Mouse (Mus musculus): ENCODE measurements around the gene Psenen.

DNA sequence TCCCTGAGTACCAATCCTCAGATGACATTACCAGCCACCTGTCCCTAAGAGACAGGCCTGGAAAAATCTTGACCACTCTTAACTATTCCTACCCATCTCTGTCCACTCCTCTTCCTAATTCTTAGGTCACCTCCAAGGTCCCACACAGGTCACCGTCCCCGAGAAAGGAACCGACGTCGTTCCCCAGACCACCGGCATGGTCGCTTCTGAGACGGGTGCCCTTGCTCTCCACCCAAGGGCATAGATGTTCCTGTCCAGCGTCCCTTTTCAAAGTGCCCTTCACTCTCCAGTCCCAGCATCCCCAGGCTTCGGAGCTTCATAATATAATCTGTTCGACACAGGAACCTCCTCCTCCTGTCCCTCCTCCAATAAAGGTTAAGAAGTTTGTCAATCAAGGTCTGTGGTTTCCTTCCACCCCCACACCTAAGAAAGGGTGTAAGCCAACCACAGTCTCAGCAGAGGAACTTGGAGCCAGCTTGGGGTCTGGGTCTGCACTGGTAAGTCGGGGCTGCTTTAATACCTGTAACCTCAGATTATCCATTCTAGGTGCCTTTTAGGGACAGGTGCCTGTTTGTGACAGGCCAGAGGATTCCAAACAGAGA, 1.6 kb upstream of the Psenen start, which contains the start of gene Igflr1:
- no peak for TF ChIP-seq CTCF (IDR thresholded peaks at IDR 0.05)
- TF ChIP-seq POLR2A (IDR thresholded peaks at IDR 0.05; ENCODE audit: insufficient read depth, low read depth, low read length), result no peak
